ENCODE assay signal across 9 mouse cellular contexts in genomic region chr1:135108611-135109010, GRCm38 (mm10). TPM values are rescaled to one million over a fixed set of nuclear protein-coding genes. Genes with fewer than 3 reads are reported as not detected.
A peak's percentile ranks its signal among the peaks of the same experiment; 100 is the strongest.
DNase-seq lines count a peak whose midpoint lies in the region; ATAC-seq and TF ChIP-seq lines count a peak whose summit lies in the region.
"Had no signal": no experiment of that assay in that cellular context is flagged by ENCODE, and none has a peak within 500 bp of the region (broad histone marks: within the 10 kb centered on the region; RNA-seq: fewer than 3 reads in every experiment).

No protein-coding gene starts in this region.

- 27% methylated on average over 6 of the region's 6 CpGs for WGBS in kidney, embryonic 14.5 days
- 55% methylated on average over 6 of the region's 6 CpGs for WGBS in liver, adult 2 months

- 0 out of 2 replicates have a peak, but pooled peaks cover 6% of the 10 kb centered on the region for H3K4me1 ChIP-seq in kidney, embryonic 14.5 days (ENCODE audit: control insufficient read depth, insufficient read depth, low read length)
- H3K4me1 ChIP-seq in liver, adult 2 months (ENCODE audit: control insufficient read depth, insufficient read depth, low read length): no peaks in the 10 kb centered on the region

- TF ChIP-seq POLR2A in liver, adult 2 months (IDR thresholded peaks at IDR 0.05; ENCODE audit: extremely low read depth, insufficient read depth, low read length): no peak

- no peaks in the 10 kb centered on the region for H3K9me3 ChIP-seq in kidney, embryonic 14.5 days (ENCODE audit: control insufficient read depth, low read length)
- H3K9me3 ChIP-seq: heart, embryonic 15.5 days had no signal

- no peak overlapping the region for H3K27ac ChIP-seq in kidney, embryonic 14.5 days (ENCODE audit: low read depth, low read length)
- H3K27ac ChIP-seq in liver, adult 2 months (replicated peaks; ENCODE audit: insufficient read depth, low read depth, low read length): no peak overlapping the region
- H3K27ac ChIP-seq: heart, embryonic 15.5 days had no signal

- peak; percentile 64; the same call in 1 of the 2 replicates for TF ChIP-seq CTCF in liver, adult 2 months (IDR thresholded peaks at IDR 0.05; ENCODE audit: low read depth, low read length)

- peak; percentile 33; the same call in 1 of the 2 replicates for ATAC-seq in kidney, embryonic 14.5 days (ENCODE audit: low FRiP score, low TSS enrichment)

- no peaks in the 10 kb centered on the region for H3K79me2 ChIP-seq in liver, adult 2 months (ENCODE audit: control insufficient read depth, insufficient read depth, low read length)

- H3K9ac ChIP-seq in kidney, embryonic 14.5 days (ENCODE audit: low read depth, low read length): no peak overlapping the region
- no peak overlapping the region for H3K9ac ChIP-seq in liver, adult 2 months (ENCODE audit: low read depth, low read length)
- H3K9ac ChIP-seq: heart, embryonic 15.5 days had no signal

- no peak overlapping the region for H3K4me3 ChIP-seq in kidney, embryonic 14.5 days (ENCODE audit: low read length)
- H3K4me3 ChIP-seq in liver, adult 2 months (ENCODE audit: insufficient read depth, low read depth, low read length): no peak overlapping the region
- H3K4me3 ChIP-seq: heart, embryonic 15.5 days had no signal

- DNase-seq in adrenal gland, postnatal 14 days: peak; percentile 55
- no peak for DNase-seq in adrenal gland, postnatal 4 days (ENCODE audit: low spot score in 2 of 2)
- no peak for DNase-seq in kidney, adult 18-20 months
- DNase-seq in ZHBTc4 (ENCODE audit: low read depth, low spot score): peak; percentile 94
- no peak for DNase-seq in liver, adult 2 months (ENCODE audit: extremely low read depth, low read depth, low spot score)
- no peak for DNase-seq in frontal cortex, postnatal 25 days (ENCODE audit: low spot score in 2 of 2)
- no peak for DNase-seq in right cerebral cortex, postnatal 4 days

- no peak overlapping the region for H3K4me2 ChIP-seq in kidney, embryonic 14.5 days (replicated peaks; ENCODE audit: low read depth, low read length)
- H3K4me2 ChIP-seq: heart, embryonic 15.5 days had no signal

- H3K27me3 ChIP-seq in kidney, embryonic 14.5 days (ENCODE audit: control insufficient read depth, insufficient read depth, low read length): peaks cover 27% of the 10 kb centered on the region
- peaks cover 14% of the 10 kb centered on the region; the same call in 1 of the 2 replicates for H3K27me3 ChIP-seq in liver, adult 2 months (ENCODE audit: control insufficient read depth, insufficient read depth, low read length)

- no peaks in the 10 kb centered on the region for H3K36me3 ChIP-seq in kidney, embryonic 14.5 days (ENCODE audit: control insufficient read depth, insufficient read depth, low read length)
- H3K36me3 ChIP-seq in liver, adult 2 months (ENCODE audit: control insufficient read depth, insufficient read depth, low read length): no peaks in the 10 kb centered on the region
- H3K36me3 ChIP-seq: heart, embryonic 15.5 days had no signal

RNA-seq across cellular contexts. Expression of gene Lgr6, which starts 3.5 kb away (rescaled TPM):
- total RNA-seq in adrenal gland, postnatal 14 days (2021): 15.1 and 22.0 TPM in 2 replicates
- 1 to 10 TPM; 3.7 to 5.0 TPM for total RNA-seq in adrenal gland, postnatal 4 days (2021)
- polyA plus RNA-seq in kidney, embryonic 14.5 days (2014; fragmentation: Nextera tagmentation; extraction: Ambion mirVana): 0.66 and 0.81 TPM in 2 replicates
- under 0.01 TPM in 2 replicates for total RNA-seq in liver, adult 2 months (2014; rRNA removed)
- polyA plus RNA-seq in liver, adult 2 months (2012; rRNA removed): 0.05 TPM in 1 of 2 replicates, not detected in the other

RNA-seq across cellular contexts. Expression of gene Ptpn7, which starts 23.9 kb away (rescaled TPM):
- 1.1 and 3.9 TPM in 2 replicates for total RNA-seq in adrenal gland, postnatal 14 days (2021)
- total RNA-seq in adrenal gland, postnatal 4 days (2021): 1 to 10 TPM; 1.4 TPM
- polyA plus RNA-seq in kidney, embryonic 14.5 days (2014; fragmentation: Nextera tagmentation; extraction: Ambion mirVana): 0.66 and 0.83 TPM in 2 replicates
- 0.28 and 0.54 TPM in 2 replicates for total RNA-seq in liver, adult 2 months (2014; rRNA removed)
- polyA plus RNA-seq in liver, adult 2 months (2012; rRNA removed): 0.44 and 1.4 TPM in 2 replicates

RNA-seq across cellular contexts. Expression of gene Arl8a, which starts 38.0 kb away (rescaled TPM):
- 41.9 and 57.3 TPM in 2 replicates for total RNA-seq in adrenal gland, postnatal 14 days (2021)
- 10 to 100 TPM; 62.8 to 73.7 TPM for total RNA-seq in adrenal gland, postnatal 4 days (2021)
- 32.0 and 44.5 TPM in 2 replicates for polyA plus RNA-seq in kidney, embryonic 14.5 days (2014; fragmentation: Nextera tagmentation; extraction: Ambion mirVana)
- total RNA-seq in liver, adult 2 months (2014; rRNA removed): 3.2 and 5.4 TPM in 2 replicates
- 13.1 and 15.2 TPM in 2 replicates for polyA plus RNA-seq in liver, adult 2 months (2012; rRNA removed)

RNA-seq across cellular contexts. Expression of gene Gpr37l1, which starts 58.9 kb away (rescaled TPM):
- 1.8 and 2.4 TPM in 2 replicates for total RNA-seq in adrenal gland, postnatal 14 days (2021)
- total RNA-seq in adrenal gland, postnatal 4 days (2021): 1 to 10 TPM in 1 of 2 experiments, under 1 TPM in 1; 0.82 to 1.0 TPM
- not detected in 2 replicates for polyA plus RNA-seq in kidney, embryonic 14.5 days (2014; fragmentation: Nextera tagmentation; extraction: Ambion mirVana)
- 0.07 TPM in 1 of 2 replicates, not detected in the other for total RNA-seq in liver, adult 2 months (2014; rRNA removed)
- 0.04 TPM in 1 of 2 replicates, not detected in the other for polyA plus RNA-seq in liver, adult 2 months (2012; rRNA removed)
- polyA plus RNA-seq: heart, embryonic 15.5 days had no signal

Comparison
In these comparisons a context has a peak if more than half of its experiments do, and no peak if none do; other contexts are left out.
1. DNase-seq: peak in adrenal gland, postnatal 14 days (single experiment) and ZHBTc4 (single experiment); none in adrenal gland, postnatal 4 days (0 of 2), kidney, adult 18-20 months (single experiment), liver, adult 2 months (single experiment), frontal cortex, postnatal 25 days (0 of 2) and right cerebral cortex, postnatal 4 days (single experiment).